Mouse (Mus musculus) c-Kit-negative CD71-positive TER-119-positive erythroid progenitor cells, embryonic 14.5 days (primary cell): ENCODE data around the gene Neurl3.

Source experiments
- DNase-seq: peaks from one replicate; pipeline ENCODE4 v3.0.0-alpha.2; 2013; ENCODE audit warnings: low read depth, low spot score

The Neurl3 gene

DNA sequence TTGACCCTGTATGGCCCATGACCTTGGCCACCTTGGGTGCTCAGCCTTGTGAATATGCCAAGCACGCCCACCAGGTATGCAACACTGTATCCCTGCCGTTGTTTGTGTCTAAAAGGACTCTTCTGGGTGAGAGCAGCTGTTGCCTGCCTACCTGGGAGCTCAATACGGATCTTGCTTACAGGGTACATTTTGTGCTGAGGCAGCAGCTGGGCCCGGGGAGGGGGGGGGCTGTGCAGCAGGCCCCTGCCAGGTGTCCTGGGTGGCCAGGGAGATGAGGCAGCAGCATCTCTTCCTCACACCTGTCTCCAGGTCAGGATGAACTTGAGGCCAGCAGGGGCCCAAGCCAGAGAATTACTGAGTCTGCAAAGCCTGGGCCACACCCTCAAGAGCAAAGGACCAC is 23.6 kb upstream of the Neurl3 start:
- DNase-seq = no peak

DNA sequence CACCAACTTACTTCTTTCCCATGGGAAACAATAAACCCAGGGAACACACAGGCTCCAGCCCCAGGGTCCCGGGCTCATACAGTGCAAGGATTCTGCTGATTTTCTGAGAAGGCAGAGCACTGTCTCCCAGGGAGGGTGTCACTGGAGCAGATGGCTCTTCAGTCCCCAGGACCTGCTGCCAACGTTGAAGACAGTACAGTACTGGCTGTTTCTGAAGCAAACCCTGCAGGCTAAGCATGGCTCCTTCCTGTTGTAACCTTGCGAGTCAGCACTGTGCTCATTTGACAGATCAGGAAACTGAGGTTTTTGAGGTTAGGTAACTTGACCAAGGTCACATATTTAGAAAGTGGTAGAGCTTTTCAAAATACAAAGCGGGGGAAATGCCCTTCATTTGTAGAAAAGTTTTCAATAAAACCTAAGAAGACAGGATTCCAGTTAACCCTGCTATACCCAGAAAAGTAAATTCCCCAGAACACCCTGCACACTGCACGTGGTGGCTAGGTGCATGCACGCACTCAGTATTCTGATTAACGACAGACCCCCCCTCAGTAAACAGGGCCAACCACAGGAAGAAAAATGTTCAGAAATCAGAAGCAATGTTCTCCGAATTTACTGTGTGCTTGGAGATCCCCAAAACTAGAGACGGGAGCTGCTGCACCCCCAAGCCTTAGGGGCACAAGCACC is 22.1 kb upstream of the Neurl3 start:
- DNase-seq = no peak

DNA sequence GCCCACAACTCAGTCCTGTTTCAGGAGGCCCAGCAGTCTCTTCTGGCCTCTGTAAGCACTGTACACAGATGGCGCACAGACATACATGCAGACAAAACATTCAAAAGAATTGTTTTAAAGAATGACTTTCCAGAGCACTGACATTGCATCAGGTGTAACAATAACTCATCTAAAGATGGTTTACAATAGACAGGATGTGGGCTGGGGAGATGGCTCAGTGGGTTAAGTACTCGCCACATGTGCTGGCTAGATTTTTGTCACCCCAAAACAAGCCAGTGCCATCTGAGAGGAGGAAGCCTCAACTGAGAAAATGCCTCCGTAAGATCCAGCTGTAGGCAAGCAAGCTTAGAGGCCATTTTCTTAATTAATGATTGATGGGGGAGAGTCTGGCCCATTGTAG is 19.9 kb upstream of the Neurl3 start:
- no peak for DNase-seq

DNA sequence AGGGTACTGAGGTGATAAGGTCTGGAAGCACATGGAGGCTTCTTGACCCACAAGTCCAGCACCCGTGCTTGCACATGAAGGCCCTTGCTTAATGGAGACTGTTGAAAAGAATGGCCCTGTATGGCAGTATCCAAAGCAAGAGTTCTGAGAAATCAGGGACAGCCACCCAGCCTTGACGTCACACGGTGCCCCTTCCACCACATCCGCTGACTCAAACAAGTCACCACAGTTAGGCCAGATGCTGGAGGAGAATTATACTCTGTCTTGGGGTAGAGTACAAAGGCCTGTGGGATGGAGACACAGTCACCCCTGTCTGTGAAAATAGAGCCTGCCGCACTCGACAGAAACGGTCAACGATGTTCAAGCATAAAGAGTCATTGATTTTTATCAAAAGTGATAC is 19.0 kb upstream of the Neurl3 start:
- DNase-seq = no peak

DNA sequence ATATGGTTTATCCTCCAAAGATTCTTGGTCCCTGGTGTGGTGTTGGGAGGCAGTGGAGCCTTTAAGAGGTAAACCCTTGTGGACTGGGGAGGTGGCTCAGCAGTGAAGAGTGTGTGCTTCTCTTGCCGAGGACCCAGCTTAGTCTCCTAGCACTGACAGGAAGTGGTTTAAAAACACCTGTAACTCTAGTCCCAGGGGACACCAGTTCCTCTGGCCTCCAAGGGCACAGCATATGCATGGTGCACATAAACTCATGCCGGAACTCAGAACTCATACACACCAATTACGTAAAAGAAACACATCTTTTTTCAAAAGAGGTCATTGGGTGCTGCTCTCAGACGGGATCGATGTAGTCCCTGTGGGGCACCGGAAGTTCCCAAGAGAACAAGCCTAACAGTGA is 7.4 kb upstream of the Neurl3 start:
- DNase-seq = no peak

DNA sequence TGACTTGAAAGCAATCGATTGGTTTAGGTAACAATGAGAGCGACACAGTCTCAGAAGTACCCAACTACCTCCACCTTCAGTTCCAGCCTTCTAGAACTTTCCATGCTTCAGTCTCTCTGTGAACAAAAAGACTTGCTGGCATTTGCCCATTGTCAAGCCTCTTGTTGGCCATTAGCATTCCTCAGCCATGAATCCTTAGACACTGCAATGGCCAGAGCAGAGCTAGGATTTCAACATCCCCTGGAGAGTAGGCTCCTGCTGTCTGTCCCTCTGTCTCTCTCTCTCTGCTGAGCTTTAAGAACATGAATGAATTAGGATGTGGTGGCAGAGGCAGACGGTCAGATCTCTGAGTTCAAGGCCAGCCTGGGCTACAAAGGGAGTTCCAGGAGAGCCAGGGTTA is 6.5 kb upstream of the Neurl3 start:
- no peak for DNase-seq

DNA sequence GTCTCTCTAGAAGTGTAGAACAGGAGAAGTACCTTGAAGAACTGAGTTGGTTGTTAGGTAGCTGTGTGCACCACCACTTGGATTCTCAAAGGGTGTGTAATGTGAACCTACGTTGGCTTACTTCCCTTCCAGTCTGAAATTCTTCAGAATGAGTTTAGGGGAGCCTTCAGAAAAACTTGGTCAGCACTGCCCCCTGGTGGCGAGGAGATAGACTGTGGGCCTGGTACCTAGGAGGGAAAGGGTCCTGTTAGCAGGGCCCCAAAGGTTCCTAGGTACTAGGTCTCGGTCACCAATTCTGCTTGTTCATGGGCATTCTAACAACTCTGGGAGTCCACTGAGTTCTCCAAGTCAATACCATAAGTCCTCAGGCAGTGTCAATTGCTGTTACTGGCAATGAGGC is 4.7 kb upstream of the Neurl3 start:
- peak; percentile 40 for DNase-seq

DNA sequence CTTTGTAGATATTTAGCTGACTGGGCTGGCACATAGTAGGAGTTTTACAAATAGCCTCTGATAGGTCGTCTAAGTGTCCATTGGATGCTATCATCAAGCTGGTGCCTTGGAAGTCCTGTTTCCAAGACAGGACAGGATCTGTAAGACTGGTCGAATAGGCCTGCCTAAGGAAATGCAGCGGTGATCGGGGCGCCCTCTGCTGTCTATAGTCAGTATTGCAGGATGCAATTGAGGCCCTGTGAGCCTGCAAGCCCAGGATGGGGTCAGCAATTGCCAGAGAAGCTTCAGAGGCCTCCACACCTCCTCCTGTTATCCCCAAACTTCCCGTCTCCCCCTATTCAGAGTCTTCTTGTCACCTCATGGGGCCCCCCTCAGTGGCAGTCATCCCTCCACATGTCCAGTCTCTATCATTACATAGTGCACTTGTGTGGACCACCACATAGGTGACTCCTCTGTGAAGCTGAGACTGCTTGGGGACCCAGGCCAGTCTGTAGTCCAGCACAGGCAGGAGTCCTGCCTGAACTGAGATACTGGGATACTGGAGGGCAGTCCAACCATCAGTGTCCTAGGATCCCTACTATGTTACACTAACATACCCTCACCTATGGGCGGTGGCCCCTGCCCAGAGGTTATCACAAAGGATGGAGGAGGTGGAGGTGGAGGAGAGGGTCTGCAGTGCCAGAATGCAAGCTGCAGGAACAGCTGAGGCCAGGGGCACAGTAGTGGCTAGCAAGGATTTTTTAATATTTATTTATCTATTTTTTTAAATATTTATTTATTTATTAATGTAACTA is 3.0 kb upstream of the Neurl3 start:
- DNase-seq = peak; percentile 35

DNA sequence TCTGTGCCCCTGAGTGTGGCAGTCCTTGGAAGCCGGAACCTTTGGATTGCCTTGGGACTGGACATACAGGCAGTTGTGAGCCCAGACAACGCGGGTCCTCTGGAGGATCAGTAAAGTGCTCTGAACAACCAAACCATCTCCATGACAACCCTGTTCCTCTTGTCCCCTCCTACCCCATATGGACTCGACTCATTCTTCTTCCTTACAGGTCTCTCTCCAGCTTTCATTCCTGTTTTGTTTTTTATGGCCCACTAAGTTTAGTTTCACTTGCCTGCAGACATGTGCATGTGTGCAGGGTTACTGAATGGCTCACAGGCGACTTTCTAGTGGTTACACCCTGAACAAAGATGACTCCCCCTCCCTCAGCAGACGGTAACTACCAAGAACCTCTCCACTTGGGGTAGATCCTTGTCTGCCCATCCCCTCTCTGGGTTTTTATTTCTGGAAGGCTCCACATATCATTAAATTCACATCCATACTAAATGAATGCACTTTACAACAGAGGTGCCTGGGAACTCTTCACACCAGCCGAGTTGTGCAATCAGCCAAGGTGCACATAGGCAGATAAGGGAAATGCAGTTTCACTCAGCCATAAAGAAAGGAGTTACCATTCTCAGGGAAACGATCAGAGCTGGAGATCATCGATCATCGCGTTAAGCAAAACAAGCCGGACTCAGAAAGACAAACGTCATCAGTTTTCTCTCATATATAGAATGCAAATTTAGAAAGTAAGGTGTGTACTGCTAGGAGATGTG is 1.3 kb upstream of the Neurl3 start:
- DNase-seq = no peak

DNA sequence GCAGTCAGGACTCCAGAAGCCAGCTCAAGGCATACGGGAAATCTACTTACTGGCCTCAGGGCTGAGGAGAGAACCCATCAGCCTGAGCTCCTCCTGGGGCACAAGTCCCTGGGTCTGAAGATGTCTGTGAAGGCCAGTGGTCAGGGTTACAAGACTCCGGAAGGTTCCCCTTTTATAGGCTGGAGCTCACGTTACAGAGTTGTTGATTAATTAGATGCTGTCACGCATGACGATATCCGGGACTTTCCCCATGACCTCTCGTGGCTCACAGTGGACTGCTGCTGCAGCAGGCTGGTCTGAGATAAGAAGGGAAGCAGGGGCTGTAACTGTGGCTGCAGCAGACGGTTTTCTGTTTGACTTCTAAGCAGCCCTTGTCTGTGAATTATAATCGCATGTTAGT is 1.2 kb downstream of the Neurl3 start:
- DNase-seq = no peak

DNA sequence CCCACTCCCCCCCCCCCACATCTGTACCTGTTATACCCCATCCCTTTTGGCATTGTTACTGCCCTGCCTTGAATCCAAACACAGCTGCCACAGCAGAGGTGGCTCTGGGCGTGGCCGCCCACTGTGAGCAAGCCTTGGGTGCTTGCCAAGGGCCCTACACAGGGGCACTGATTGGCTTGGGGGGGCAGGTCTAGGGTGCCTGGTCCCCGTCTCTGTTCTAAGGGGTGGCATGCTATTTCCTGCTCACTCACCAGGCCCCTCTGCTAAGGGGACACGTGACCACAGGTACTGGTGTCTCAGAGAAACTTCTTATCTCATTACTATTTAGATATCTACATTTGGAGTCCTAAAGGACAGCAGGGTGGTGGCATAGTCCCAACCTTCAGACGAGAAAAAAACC is 1.9 kb downstream of the Neurl3 start:
- no peak for DNase-seq

DNA sequence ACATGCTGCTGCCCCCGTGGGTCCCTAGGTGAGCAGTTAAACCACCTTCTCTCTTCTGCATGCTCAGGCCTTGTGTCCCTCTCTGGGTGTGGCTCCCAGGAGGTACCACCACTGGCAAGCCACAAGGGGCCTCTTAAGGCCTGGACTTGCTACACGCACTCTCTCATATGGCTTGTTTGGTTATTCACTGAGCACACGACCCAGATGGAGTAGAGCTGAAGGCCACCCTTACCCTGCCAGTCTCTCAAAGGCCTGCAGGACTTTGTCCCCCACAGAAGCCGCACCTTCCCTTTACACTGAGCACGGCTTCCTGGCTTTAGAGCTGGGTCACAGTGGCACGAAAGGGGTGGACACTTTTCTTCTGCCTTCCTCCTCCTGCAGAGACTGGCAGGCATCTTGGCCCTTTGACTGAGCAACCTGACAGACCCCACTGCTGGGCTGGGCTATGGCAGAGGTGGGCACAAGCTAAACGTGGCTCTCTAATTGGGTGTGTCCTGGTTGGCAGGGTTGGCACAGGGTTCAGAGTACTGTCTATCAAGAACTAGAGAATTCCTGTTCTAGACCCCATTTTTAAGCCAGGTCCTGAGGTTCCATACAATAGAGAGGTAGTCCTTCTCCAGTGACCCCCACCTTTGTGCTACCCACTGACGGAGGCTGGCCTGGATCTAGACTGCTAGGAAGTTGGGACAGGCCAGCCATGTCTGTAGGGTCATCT is 2.8 kb downstream of the Neurl3 start:
- no peak for DNase-seq

DNA sequence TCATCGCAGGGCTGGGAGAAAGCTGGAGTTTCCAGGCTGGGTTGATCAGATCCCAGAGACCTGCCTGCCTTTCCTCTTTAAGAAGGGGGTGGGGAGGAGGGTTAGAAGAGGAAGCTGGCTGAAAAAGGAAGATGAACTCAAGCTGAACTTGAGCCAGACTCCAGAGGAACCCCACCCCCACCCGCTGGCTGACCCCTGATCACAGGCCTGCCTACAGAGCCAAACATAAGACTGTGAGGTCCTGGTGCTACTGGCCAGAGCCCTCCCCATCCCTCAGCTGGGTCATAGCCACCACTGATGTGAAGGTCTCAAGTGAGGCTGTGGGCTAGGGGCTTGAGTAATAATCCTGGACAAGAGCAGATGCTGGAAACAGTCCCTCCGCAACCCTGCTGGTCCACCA is 3.8 kb downstream of the Neurl3 start:
- DNase-seq = no peak

DNA sequence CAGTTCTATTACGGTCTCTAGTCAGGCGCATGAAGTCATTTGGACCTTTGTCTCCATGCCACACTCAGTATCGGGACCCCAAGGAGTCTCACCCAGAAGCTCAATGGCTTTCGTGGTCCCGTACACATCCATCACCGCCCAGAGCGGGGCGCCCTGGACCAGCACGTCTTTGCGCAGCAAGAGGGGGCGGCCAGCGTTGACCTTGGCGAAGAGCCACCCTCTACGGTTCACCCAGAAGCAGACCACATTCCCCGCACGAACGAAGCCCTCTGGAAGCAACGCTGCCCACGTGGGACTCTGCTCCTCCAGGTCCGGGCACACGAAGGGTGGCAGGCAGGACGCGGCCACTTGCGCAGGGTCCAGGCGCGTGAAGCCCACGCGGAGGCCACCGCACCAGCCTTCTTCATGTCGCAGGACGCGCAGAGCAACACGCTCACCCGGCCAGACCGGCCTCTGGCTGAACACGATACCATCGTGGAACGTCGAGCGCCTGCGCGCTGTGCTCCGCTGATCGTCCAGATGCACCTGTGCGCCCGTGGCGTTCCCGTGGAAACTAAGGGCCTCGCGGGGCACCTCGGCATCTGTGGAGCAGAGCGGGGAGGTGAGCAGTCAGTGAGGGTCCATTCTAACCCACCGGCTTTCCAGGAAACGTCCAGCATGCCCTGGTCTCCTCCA is 5.2 kb downstream of the Neurl3 start:
- DNase-seq = no peak

DNA sequence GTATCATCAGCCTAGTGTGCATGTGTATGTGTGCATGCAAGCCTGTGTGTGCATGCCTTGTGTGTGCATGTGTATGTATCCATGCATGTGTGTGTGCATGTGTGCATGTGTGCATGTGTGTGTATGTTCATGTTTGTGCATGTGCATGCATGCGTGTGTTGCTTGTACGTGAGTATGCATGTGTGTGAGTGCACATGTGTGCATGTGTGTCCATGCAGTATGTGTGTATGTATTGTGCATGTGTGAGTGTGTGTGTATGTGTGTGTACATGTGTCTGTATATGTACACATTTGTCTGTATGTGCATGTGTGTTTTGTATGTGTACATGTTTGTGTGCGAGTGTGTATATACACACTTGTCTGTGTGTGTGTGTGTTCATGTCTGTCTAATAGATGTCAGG is 6.9 kb downstream of the Neurl3 start:
- no peak for DNase-seq

DNA sequence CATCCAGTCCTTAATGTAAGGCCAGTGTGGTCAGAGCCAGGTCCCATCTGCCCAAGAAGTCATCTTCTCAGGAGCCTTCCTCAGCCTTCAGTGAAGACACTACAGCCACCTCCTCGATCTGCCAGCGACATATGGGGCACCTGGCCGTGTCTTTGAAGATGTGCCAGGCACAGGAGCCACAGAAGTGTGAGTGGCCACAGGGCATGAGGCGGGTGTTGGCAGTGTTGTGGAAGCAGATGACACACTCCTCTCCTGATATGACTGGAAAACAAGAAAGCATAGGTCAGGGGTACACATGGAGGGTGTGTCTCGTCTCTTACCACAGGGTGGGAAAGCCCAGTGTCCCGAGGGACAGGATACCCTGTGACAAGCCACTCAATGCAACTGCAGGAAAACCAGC is 8.2 kb downstream of the Neurl3 start:
- DNase-seq = no peak

DNA sequence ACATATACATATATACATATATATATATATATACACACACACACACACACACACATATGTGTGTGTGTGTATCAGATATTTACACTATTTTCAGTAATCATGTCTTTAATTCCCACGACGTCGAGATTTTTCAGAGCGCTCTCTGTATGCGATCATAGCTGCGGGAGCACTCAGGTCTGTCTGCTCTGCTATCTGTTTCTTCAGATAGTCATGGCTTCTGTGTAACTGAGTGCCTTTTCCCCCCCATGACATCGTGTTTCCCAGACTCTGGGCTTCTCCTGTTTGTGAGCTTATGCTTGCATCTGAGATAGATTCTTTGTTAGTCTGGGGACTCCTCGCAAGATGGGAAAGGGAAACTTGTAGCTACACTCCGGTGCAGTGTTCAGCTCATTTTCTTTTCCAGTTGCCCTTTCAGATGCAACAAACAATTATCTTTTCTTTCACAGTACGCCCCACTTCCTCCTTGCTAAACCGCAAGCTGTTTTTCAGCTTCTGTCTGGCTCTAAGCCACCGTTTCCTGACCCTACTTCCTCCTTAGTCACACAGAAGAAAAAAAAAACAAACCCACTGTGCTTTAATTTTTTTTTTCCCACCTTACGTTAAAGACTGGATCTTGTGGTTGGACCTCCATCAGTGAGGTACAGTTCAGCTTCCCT is 10.5 kb downstream of the Neurl3 start:
- DNase-seq = no peak

DNA sequence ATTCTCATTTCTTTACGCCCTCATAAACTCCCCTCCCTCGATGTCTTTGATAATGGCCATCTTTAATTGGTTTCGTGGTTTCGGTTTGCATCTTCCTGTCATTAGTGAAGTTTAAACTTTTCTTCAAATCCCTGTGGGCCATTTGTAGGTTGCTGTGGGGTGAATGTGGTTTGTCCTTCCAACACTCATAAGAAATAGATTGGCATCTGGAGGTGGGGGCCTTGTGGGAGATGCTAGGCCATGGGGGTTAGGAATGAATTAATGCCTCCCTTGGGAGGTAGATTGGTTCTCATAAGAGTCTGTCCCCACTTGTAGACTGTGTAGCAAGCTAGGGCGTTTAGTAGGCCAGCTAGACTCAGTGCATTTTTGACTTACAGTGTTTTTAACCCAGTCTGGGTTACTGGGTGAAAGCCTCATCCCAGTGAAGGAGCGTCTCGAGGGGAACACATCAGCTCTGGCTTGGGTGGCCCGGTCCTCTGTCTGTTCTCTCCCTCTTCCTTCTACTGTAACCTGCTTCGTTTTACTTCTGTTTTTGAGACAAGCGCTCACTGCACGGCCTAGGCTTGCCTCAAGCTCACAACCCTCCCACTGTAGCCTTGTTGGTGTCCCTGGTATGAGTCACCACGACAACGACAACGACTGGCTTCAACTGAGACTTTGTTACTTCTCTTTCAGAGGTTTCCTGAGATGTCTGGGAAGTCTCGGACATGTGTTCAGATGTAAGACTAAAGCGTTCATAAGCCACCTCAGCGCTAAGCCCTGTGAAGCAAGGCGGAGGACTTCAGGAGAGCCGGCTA is 12.6 kb downstream of the Neurl3 start:
- DNase-seq = no peak

DNA sequence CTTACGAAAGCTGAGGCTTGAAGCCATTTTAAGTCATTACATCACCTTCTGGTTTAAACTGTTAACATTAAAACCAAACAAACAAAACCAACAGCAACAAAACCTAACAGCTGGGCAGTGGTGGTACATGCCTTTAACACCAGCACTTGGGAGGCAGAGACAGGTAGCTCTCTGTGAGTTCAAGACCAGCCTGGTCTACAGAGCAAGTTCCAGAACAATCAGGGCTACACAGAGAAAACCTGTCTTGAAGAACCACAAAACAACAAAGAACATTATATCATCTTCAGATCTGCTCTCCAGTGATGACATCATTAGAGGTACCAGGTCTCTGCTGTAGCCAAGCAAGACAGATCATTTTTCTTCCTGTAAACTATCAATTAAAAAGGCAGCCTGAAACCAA is 14.1 kb downstream of the Neurl3 start:
- no peak for DNase-seq

DNA sequence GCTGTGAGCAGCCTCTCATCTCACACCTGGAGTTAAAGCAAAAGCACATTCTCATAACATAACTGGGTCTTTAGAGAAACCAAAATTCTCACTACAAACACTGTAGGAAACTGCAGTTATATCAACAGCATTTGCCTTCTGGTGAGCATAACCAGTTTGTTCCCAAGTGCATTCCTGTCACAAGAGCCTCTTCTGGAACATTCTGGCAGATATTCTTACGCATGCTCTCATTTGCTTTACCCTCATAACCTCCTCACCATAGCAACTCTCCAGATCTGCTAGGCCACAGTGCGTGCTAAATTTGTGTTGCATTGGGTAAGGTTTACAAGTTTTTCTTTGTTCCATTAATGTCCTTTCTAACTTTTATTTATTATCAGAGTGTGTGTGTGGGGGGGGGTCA is 15.2 kb downstream of the Neurl3 start:
- DNase-seq = no peak
